Mouse (Mus musculus): Measurements from ENCODE around the gene Tnfsf9.

DNA sequence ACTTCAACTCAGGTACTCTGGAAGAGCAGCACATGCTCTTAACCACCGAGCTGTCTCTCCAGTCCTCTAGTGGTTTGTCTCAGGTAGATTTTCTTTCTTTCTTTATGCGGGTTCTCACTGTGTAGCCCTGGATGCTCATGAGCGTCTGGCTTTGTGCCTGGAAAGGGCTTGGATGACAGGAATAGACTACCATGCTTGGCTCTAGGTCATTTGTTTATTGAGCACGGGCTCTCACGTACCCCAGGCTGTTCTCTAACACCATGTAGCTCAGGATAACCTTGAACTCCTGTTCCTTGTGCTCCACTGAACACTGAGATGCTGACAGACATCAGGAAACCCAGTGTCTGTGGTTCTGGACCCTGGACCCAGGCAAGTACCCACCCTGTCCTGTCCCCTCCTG, 22.6 kb upstream of the Tnfsf9 start:
- TF ChIP-seq CTCF (IDR thresholded peaks at IDR 0.05; ENCODE audit: control insufficient read depth, insufficient read depth, insufficient read length) (no peak), MYOD1 (IDR thresholded peaks at IDR 0.05; ENCODE audit: control insufficient read depth, insufficient read length, low read depth) (no peak), USF1 (IDR thresholded peaks at IDR 0.05; ENCODE audit: low read depth) (no peak), MAX (IDR thresholded peaks at IDR 0.05) (no peak), MYOG (IDR thresholded peaks at IDR 0.05; ENCODE audit: control insufficient read depth, extremely low read depth, insufficient read length) (no peak), CEBPB (IDR thresholded peaks at IDR 0.05; ENCODE audit: low read depth) (no peak)
